Mouse (Mus musculus) kidney, adult 2 months (tissue): ENCODE data around the gene Prkd3.

Experiments
- CTCF ChIP-seq: fragments of 200-500 bp; conservative IDR thresholded peaks from 2 replicates; pipeline ENCODE4 v1.5.1; 2011; ENCODE audit warnings: low read depth, mild to moderate bottlenecking, control low read depth, low read length, moderate library complexity, mixed read lengths; ENCODE audit not compliant: insufficient read depth, insufficient read length
- POLR2A ChIP-seq: fragments of 200-500 bp; IDR thresholded peaks from one replicate; pipeline ENCODE4 v1.6.1; 2011; ENCODE audit warnings: low read depth, low read length, control low read depth

DNA sequence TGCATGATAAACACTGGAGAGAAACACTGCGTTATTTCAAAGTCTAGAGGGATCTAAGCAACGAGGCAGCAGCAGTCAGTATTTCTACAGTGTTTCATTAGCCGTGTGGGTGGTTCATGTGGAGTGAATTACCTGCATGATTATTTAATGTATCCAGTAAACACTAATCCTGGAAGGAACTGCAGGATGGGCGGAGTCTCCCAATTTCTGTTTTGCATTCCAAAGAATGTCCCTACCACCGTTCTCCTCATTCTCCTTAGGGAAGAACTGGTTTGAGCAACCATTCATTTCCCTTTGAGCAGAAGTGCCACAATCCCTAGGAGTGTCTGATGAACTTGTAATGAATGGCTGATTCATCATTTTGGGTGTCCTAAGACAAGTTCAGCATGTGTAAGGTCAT, 39.6 kb upstream of the Prkd3 start:
- TF ChIP-seq CTCF (no peak), POLR2A (no peak)
